ENCODE assay signal across 30 mouse cellular contexts in the genomic region with DNA sequence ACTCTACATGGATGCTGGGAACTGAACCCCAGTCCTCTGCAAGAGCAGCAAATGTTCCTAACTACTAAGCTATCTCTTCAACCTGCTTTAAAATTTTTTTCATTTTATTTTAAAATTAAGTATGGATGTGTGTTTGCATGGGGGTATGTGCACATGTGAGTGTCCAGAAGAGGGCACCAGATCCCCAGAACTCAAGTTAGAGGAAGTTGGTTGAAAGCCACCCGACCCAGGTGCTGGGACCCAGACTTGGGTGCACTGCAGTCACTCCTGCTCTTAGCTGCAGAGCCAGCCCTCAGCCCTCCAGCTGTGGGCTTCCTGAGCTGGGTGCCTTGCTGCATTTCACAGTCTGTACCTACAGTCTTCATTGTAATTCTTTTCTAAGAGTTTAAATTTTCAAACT. TPM values are rescaled to one million over a fixed set of nuclear protein-coding genes. Genes with fewer than 3 reads are reported as not detected.
DNase-seq lines count a peak whose midpoint lies in the region; ATAC-seq and TF ChIP-seq lines count a peak whose summit lies in the region.
"Had no signal": no experiment of that assay in that cellular context is flagged by ENCODE, and none has a peak within 500 bp of the region (broad histone marks: within the 10 kb centered on the region; RNA-seq: fewer than 3 reads in every experiment).

No protein-coding gene starts in this region.

- H3K4me3 ChIP-seq in hindbrain, postnatal 0 days (ENCODE audit: low read length), result no peak overlapping the region
- H3K4me3 ChIP-seq in hindbrain, embryonic 14.5 days (replicated peaks; ENCODE audit: low read length), result no peak overlapping the region
- no peak overlapping the region for H3K4me3 ChIP-seq in lung, embryonic 14.5 days (ENCODE audit: low read depth, low read length)
- no peak overlapping the region for H3K4me3 ChIP-seq in ES-Bruce4 (ENCODE audit: low read depth, low read length)
- H3K4me3 ChIP-seq in small intestine, adult 2 months (ENCODE audit: low read depth, low read length), result no peak overlapping the region
- H3K4me3 ChIP-seq: erythroblast, embryonic 14.5 days; forebrain, embryonic 15.5 days; gastrocnemius, adult 2 months; heart, embryonic 15.5 days; limb, embryonic 12.5 days had no signal

- H3K27ac ChIP-seq in hindbrain, postnatal 0 days, result no peak overlapping the region
- no peak overlapping the region for H3K27ac ChIP-seq in hindbrain, embryonic 14.5 days
- no peak overlapping the region for H3K27ac ChIP-seq in lung, embryonic 14.5 days (ENCODE audit: low read depth)
- no peak overlapping the region for H3K27ac ChIP-seq in ES-Bruce4 (ENCODE audit: insufficient read depth, low read length)
- no peak overlapping the region for H3K27ac ChIP-seq in small intestine, adult 2 months (ENCODE audit: insufficient read depth, low read depth, low read length)
- H3K27ac ChIP-seq: forebrain, embryonic 15.5 days; gastrocnemius, adult 2 months; heart, embryonic 15.5 days; limb, embryonic 12.5 days; macrophage had no signal

- H3K4me2 ChIP-seq in hindbrain, postnatal 0 days (ENCODE audit: low read depth, low read length), result no peak overlapping the region
- no peak overlapping the region for H3K4me2 ChIP-seq in hindbrain, embryonic 14.5 days (replicated peaks)
- no peak overlapping the region for H3K4me2 ChIP-seq in lung, embryonic 14.5 days
- H3K4me2 ChIP-seq: forebrain, embryonic 15.5 days; heart, embryonic 15.5 days; limb, embryonic 12.5 days had no signal

- 50% methylated on average over 1 of the region's 1 CpGs for WGBS in hindbrain, postnatal 0 days
- WGBS in hindbrain, embryonic 14.5 days, result 35% methylated on average over 1 of the region's 1 CpGs
- 50% methylated on average over 1 of the region's 1 CpGs for WGBS in lung, embryonic 14.5 days
- WGBS in small intestine, adult 2 months, result 38% methylated on average over 1 of the region's 1 CpGs

- no peaks in the 10 kb centered on the region for H3K36me3 ChIP-seq in hindbrain, postnatal 0 days (ENCODE audit: insufficient read depth, low read length)
- H3K36me3 ChIP-seq in hindbrain, embryonic 14.5 days (replicated peaks; ENCODE audit: control insufficient read depth, insufficient read depth), result no peaks in the 10 kb centered on the region
- H3K36me3 ChIP-seq in lung, embryonic 14.5 days (ENCODE audit: insufficient read depth), result no peaks in the 10 kb centered on the region
- no peaks in the 10 kb centered on the region for H3K36me3 ChIP-seq in ES-Bruce4 (ENCODE audit: control insufficient read depth, insufficient read depth, low read length, poor library complexity, severe bottlenecking)
- H3K36me3 ChIP-seq in small intestine, adult 2 months (ENCODE audit: control insufficient read depth, insufficient read depth, low read length), result no peaks in the 10 kb centered on the region
- H3K36me3 ChIP-seq: forebrain, embryonic 15.5 days; G1E; heart, embryonic 15.5 days; limb, embryonic 12.5 days had no signal

- no peaks in the 10 kb centered on the region for H3K4me1 ChIP-seq in hindbrain, postnatal 0 days (ENCODE audit: insufficient read depth, low read length)
- H3K4me1 ChIP-seq in hindbrain, embryonic 14.5 days (replicated peaks; ENCODE audit: control insufficient read depth, insufficient read depth, low read length), result no peaks in the 10 kb centered on the region
- no peaks in the 10 kb centered on the region for H3K4me1 ChIP-seq in lung, embryonic 14.5 days (ENCODE audit: insufficient read depth)
- no peaks in the 10 kb centered on the region for H3K4me1 ChIP-seq in ES-Bruce4 (ENCODE audit: control insufficient read depth, insufficient read depth, low read length)
- no peaks in the 10 kb centered on the region for H3K4me1 ChIP-seq in small intestine, adult 2 months (ENCODE audit: control insufficient read depth, insufficient read depth, insufficient read length, low read length)
- H3K4me1 ChIP-seq: forebrain, embryonic 15.5 days; heart, embryonic 15.5 days; limb, embryonic 12.5 days had no signal

- TF ChIP-seq POLR2A in ES-Bruce4 (IDR thresholded peaks at IDR 0.05; ENCODE audit: insufficient read depth, low read length), result no peak
- no peak for TF ChIP-seq POLR2A in small intestine, adult 2 months (IDR thresholded peaks at IDR 0.05; ENCODE audit: low read depth, low read length)

- 0 out of 2 replicates have a peak, but pooled peaks have one; percentile 8 for TF ChIP-seq CTCF in hindbrain, postnatal 0 days (IDR thresholded peaks at IDR 0.05; ENCODE audit: low read depth)
- 0 out of 2 replicates have a peak, but pooled peaks have one; percentile 13 for TF ChIP-seq CTCF in lung, embryonic 14.5 days (IDR thresholded peaks at IDR 0.05; ENCODE audit: low read depth)
- TF ChIP-seq CTCF in ES-Bruce4 (IDR thresholded peaks at IDR 0.05; ENCODE audit: low read depth, low read length), result peak; percentile 22
- TF ChIP-seq CTCF in small intestine, adult 2 months (IDR thresholded peaks at IDR 0.05; ENCODE audit: extremely low read depth, insufficient read length, insufficient replicate concordance, low read depth, low read length), result peak; percentile 17; the same call in 1 of the 2 replicates

- no peak for DNase-seq in hindbrain, postnatal 0 days (ENCODE audit: low spot score)
- DNase-seq in hindbrain, embryonic 14.5 days (ENCODE audit: low spot score), result no peak
- no peak for DNase-seq in lung, embryonic 14.5 days
- DNase-seq in lung, postnatal 36 days, result no peak
- DNase-seq in gastrocnemius, adult 8-10 months (ENCODE audit: low spot score in 2 of 2), result no peak
- DNase-seq in left cerebral cortex, postnatal 36 days (ENCODE audit: low spot score in 2 of 2), result no peak
- DNase-seq: adrenal gland, postnatal 10 days; cerebellum, adult 11-12 months; gastrocnemius, adult 2 months; heart, adult 18-20 months; lung, adult 2 months; midbrain, embryonic 14.5 days; retina, postnatal 1 day; thymus, adult 2 months had no signal

- no peak for TF ChIP-seq EP300 in ES-Bruce4 (IDR thresholded peaks at IDR 0.05; ENCODE audit: insufficient read depth, low read depth, low read length)

- H3K27me3 ChIP-seq in hindbrain, postnatal 0 days (ENCODE audit: insufficient read depth, low read length), result no peaks in the 10 kb centered on the region
- H3K27me3 ChIP-seq in hindbrain, embryonic 14.5 days (ENCODE audit: control insufficient read depth, insufficient read depth, low read length), result no peaks in the 10 kb centered on the region
- H3K27me3 ChIP-seq in lung, embryonic 14.5 days (ENCODE audit: insufficient read depth, low read length), result no peaks in the 10 kb centered on the region
- no peaks in the 10 kb centered on the region for H3K27me3 ChIP-seq in ES-Bruce4 (ENCODE audit: control insufficient read depth, insufficient read depth, low read length, poor library complexity, severe bottlenecking)
- no peaks in the 10 kb centered on the region for H3K27me3 ChIP-seq in small intestine, adult 2 months (ENCODE audit: control insufficient read depth, insufficient read depth, low read length)
- H3K27me3 ChIP-seq: forebrain, embryonic 15.5 days; heart, embryonic 15.5 days; limb, embryonic 12.5 days had no signal

- intact Hi-C loops in left cerebral cortex, postnatal 36 days (cut with DNase I), result no loop called here

- no peak overlapping the region for H3K9ac ChIP-seq in hindbrain, postnatal 0 days (replicated peaks; ENCODE audit: low read length)
- H3K9ac ChIP-seq in hindbrain, embryonic 14.5 days, result no peak overlapping the region
- no peak overlapping the region for H3K9ac ChIP-seq in lung, embryonic 14.5 days
- H3K9ac ChIP-seq in ES-Bruce4 (ENCODE audit: low read depth, poor library complexity, severe bottlenecking), result no peak overlapping the region
- H3K9ac ChIP-seq: forebrain, embryonic 15.5 days; heart, embryonic 15.5 days; limb, embryonic 12.5 days had no signal

- ATAC-seq in hindbrain, postnatal 0 days, result no peak
- no peak for ATAC-seq in hindbrain, embryonic 14.5 days (ENCODE audit: low FRiP score)
- ATAC-seq in lung, embryonic 14.5 days (ENCODE audit: insufficient read depth), result no peak
- ATAC-seq: forebrain, embryonic 15.5 days; inflammation-experienced regulatory T-cells, adult 6 months had no signal

- no peaks in the 10 kb centered on the region for H3K9me3 ChIP-seq in hindbrain, postnatal 0 days (ENCODE audit: low read length)
- no peaks in the 10 kb centered on the region for H3K9me3 ChIP-seq in hindbrain, embryonic 14.5 days (ENCODE audit: control insufficient read depth, low read length)
- no peaks in the 10 kb centered on the region for H3K9me3 ChIP-seq in lung, embryonic 14.5 days (ENCODE audit: low read depth, low read length)
- no peaks in the 10 kb centered on the region for H3K9me3 ChIP-seq in ES-Bruce4 (replicated peaks; ENCODE audit: control insufficient read depth, insufficient read depth, low read length, poor library complexity, severe bottlenecking)
- H3K9me3 ChIP-seq: forebrain, embryonic 15.5 days; heart, embryonic 15.5 days; limb, embryonic 12.5 days had no signal

RNA-seq across cellular contexts. Expression of gene Lexm, which starts 17.6 kb away (rescaled TPM):
- total RNA-seq in hindbrain, postnatal 0 days (2014; rRNA removed), result 0.43 TPM in 1 of 2 replicates, not detected in the other
- not detected in 2 replicates for polyA plus RNA-seq in hindbrain, postnatal 0 days (2015; fragmentation: Nextera tagmentation; extraction: Ambion mirVana)
- polyA plus RNA-seq in hindbrain, embryonic 14.5 days (2014; fragmentation: Nextera tagmentation; extraction: Ambion mirVana), result not detected in 2 replicates
- not detected in 2 replicates for polyA plus RNA-seq in lung, embryonic 14.5 days (2014; fragmentation: Nextera tagmentation; extraction: Ambion mirVana)
- polyA plus RNA-seq in ES-Bruce4 (2011; ENCODE audit: insufficient read depth, insufficient read length, low read depth, missing spikeins), result 1.3 and 2.0 TPM in 2 replicates
- not detected in 2 replicates for polyA plus RNA-seq in small intestine, adult 2 months (2012; rRNA removed)
- not detected for total RNA-seq in gastrocnemius, adult 8-10 months (2022)
- not detected for total RNA-seq in left cerebral cortex, postnatal 36 days (2021)
- total RNA-seq: adrenal gland, postnatal 10 days; common myeloid progenitor, adult 5-6 weeks; G1E; gastrocnemius, adult 2 months; heart, adult 18-20 months; hematopoietic stem cell, adult 5-6 weeks; layer of hippocampus, adult 8-10 months; left cerebral cortex, adult 8-10 months; neutrophil, adult 5-6 weeks had no signal
- polyA plus RNA-seq: C2C12; erythroblast, embryonic 14.5 days; forebrain, embryonic 15.5 days; G1E; heart, embryonic 15.5 days; kidney, embryonic 16.5 days; lung, adult 2 months; macrophage; midbrain, embryonic 14.5 days; thymus, adult 2 months had no signal

RNA-seq across cellular contexts. Expression of gene Ttc22, which starts 22.8 kb away (rescaled TPM):
- total RNA-seq in hindbrain, postnatal 0 days (2014; rRNA removed), result 0.89 and 1.0 TPM in 2 replicates
- polyA plus RNA-seq in hindbrain, postnatal 0 days (2015; fragmentation: Nextera tagmentation; extraction: Ambion mirVana), result 1.8 and 2.3 TPM in 2 replicates
- 1.6 and 1.9 TPM in 2 replicates for polyA plus RNA-seq in hindbrain, embryonic 14.5 days (2014; fragmentation: Nextera tagmentation; extraction: Ambion mirVana)
- polyA plus RNA-seq in lung, embryonic 14.5 days (2014; fragmentation: Nextera tagmentation; extraction: Ambion mirVana), result 0.92 and 1.1 TPM in 2 replicates
- not detected in 2 replicates for polyA plus RNA-seq in ES-Bruce4 (2011; ENCODE audit: insufficient read depth, insufficient read length, low read depth, missing spikeins)
- polyA plus RNA-seq in small intestine, adult 2 months (2012; rRNA removed), result 58.0 and 112 TPM in 2 replicates
- total RNA-seq in gastrocnemius, adult 8-10 months (2022), result not detected
- 1 to 10 TPM; 1.0 to 1.7 TPM for total RNA-seq in left cerebral cortex, postnatal 36 days (2021)
- total RNA-seq: common myeloid progenitor, adult 5-6 weeks; G1E; gastrocnemius, adult 2 months; heart, adult 18-20 months; hematopoietic stem cell, adult 5-6 weeks; neutrophil, adult 5-6 weeks had no signal
- polyA plus RNA-seq: C2C12; erythroblast, embryonic 14.5 days; G1E; inflammation-experienced regulatory T-cells, adult 6 months; macrophage had no signal

RNA-seq across cellular contexts. Expression of gene Dhcr24, which starts 38.6 kb away (rescaled TPM):
- 126 and 127 TPM in 2 replicates for total RNA-seq in hindbrain, postnatal 0 days (2014; rRNA removed)
- polyA plus RNA-seq in hindbrain, postnatal 0 days (2015; fragmentation: Nextera tagmentation; extraction: Ambion mirVana), result 7.5 and 8.7 TPM in 2 replicates
- 25.7 and 27.1 TPM in 2 replicates for polyA plus RNA-seq in hindbrain, embryonic 14.5 days (2014; fragmentation: Nextera tagmentation; extraction: Ambion mirVana)
- 22.5 and 25.0 TPM in 2 replicates for polyA plus RNA-seq in lung, embryonic 14.5 days (2014; fragmentation: Nextera tagmentation; extraction: Ambion mirVana)
- polyA plus RNA-seq in ES-Bruce4 (2011; ENCODE audit: insufficient read depth, insufficient read length, low read depth, missing spikeins), result 77.5 and 85.2 TPM in 2 replicates
- polyA plus RNA-seq in small intestine, adult 2 months (2012; rRNA removed), result 61.3 and 205 TPM in 2 replicates
- total RNA-seq in gastrocnemius, adult 8-10 months (2022), result 1 to 10 TPM; 1.2 to 2.5 (median 1.8) TPM
- total RNA-seq in left cerebral cortex, postnatal 36 days (2021), result 100 to 1,000 TPM in 1 of 2 experiments, 10 to 100 TPM in 1; 83.0 to 106 TPM

RNA-seq across cellular contexts. Expression of gene Pars2, which starts 51.5 kb away (rescaled TPM):
- total RNA-seq in hindbrain, postnatal 0 days (2014; rRNA removed), result 8.4 and 12.1 TPM in 2 replicates
- polyA plus RNA-seq in hindbrain, postnatal 0 days (2015; fragmentation: Nextera tagmentation; extraction: Ambion mirVana), result 7.4 and 9.1 TPM in 2 replicates
- 10.1 and 11.0 TPM in 2 replicates for polyA plus RNA-seq in hindbrain, embryonic 14.5 days (2014; fragmentation: Nextera tagmentation; extraction: Ambion mirVana)
- 14.3 and 14.5 TPM in 2 replicates for polyA plus RNA-seq in lung, embryonic 14.5 days (2014; fragmentation: Nextera tagmentation; extraction: Ambion mirVana)
- polyA plus RNA-seq in ES-Bruce4 (2011; ENCODE audit: insufficient read depth, insufficient read length, low read depth, missing spikeins), result 7.2 and 10.0 TPM in 2 replicates
- 5.6 and 7.5 TPM in 2 replicates for polyA plus RNA-seq in small intestine, adult 2 months (2012; rRNA removed)
- total RNA-seq in gastrocnemius, adult 8-10 months (2022), result 1 to 10 TPM; 1.7 to 5.9 (median 3.7) TPM
- 1 to 10 TPM; 5.6 to 5.8 TPM for total RNA-seq in left cerebral cortex, postnatal 36 days (2021)

Comparison
In these comparisons a context has a peak if more than half of its experiments do, and no peak if none do; other contexts are left out.
1. RNA of gene Ttc22, which starts 22.8 kb away (polyA plus RNA-seq): 58.0 to 112 TPM in small intestine, adult 2 months; 1.8 to 2.3 TPM in hindbrain, postnatal 0 days, 1.6 to 1.9 TPM in hindbrain, embryonic 14.5 days, 0.92 to 1.1 TPM in lung, embryonic 14.5 days and not detected in ES-Bruce4; every median in the first group is over 10 times any median in the second.
2. Peak in every context shown above with its lines, with median percentiles within 50 percentile points of each other: CTCF ChIP-seq.